Mouse (Mus musculus) thymus, postnatal 14 days (tissue): ENCODE results near the gene Kdm4a.
A peak's percentile ranks its signal among the peaks of the same experiment; 100 is the strongest.

Experiments used
- DNase-seq: peaks from one replicate; pipeline ENCODE4 v3.0.0; 2021

Gene Kdm4a

GRCm38 (mm10) chr4:118109649-118110048, 70.2 kb downstream of the Kdm4a start:
- no peak for DNase-seq

GRCm38 (mm10) chr4:118108779-118109178, 71.1 kb downstream of the Kdm4a start:
- DNase-seq: no peak

DNA sequence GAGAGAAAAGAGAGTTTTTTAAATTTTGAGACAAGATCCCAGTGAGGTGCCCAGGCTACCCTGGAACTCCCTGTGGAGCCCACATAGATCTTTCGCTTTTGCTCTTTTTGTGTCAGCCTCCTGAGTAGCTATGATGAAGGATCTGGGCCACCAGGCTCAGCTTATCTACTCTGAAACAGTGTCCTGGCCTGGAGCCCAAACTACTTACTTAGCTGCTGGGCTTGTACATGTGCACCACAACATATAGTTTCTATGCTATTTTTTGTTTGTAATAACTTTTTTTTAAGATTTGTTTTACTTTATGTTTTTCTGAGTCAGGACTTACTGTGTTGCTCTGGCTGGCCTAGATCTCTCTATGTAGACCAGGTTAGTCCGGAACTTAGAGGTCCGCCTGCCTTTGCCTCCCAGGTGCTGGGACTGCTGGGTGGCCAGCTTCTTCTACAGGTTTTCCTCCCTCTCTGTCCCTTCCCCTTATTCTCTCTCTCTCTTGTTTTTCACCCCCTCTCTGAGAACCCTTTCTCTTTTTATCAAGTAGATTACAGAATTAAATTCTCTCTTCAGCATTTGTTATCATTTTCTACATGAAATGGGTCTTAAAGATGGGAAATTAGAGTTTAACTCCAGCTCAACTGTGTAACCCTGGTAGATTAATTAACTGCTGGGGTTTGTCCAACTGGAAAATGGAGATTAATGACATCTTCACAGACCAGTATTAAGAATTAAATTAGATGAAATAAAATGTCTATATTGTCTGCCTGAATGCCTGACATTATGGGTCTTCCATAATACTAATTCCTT, 74.4 kb downstream of the Kdm4a start:
- no peak for DNase-seq

GRCm38 (mm10) chr4:118103280-118103830, 76.5 kb downstream of the Kdm4a start:
- no peak for DNase-seq

- no peak for DNase-seq
These were observed 78.3 kb downstream of the Kdm4a start for GRCm38 (mm10) chr4:118101497-118101896.

DNA sequence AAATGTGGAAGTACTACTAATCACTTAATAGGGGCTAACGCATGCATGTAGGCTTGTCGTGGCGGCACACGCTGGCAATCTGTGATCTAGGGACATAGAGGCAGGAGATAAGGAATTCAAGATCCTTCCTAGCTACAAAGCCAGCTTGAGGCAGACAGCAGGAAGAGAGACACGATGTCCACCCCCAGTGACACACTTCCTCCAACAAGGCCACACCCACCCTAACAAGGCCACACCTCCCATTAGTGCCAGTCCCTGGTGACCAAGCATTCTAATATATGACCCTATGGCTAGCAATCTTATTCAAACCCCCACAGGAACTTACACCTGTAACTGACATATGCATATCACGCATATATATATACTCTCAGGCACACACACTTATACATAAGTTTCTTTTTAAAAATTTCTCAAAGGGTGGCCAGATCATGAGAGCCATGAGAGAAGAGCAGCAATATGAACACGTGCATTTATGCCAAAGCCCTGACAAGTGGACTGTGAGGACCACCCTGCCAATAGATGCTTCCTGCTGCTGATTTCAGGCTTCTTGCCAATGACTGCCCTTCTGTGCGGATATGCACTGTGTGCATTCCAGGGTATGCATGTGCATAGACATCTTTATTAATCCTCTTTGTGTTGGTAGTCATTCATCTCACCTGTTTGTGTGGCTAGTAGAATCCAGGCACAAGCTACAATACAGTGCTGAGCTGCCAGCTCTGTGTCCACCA, 80.0 kb downstream of the Kdm4a start:
- no peak for DNase-seq

DNA sequence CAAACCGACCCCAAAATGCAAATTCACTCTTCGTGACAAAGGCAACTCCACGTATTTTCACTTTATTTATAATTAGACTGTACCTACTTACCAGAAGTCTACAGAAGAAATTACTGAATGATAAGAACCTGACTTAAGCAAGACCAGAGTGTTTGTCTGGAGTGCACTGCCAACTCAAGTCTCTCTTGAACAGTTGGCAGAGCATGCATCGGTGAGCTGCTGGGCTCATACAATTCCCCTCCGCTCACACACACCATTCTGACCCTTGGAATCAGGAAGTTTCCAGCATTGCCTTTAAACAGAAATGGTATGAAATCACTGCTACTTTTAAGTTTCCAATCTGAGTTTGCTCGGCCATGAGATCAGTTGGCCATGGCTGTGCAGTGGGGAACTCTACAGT, 81.3 kb downstream of the Kdm4a start:
- no peak for DNase-seq

- no peak for DNase-seq
These were observed 83.8 kb downstream of the Kdm4a start for GRCm38 (mm10) chr4:118096069-118096468.

GRCm38 (mm10) chr4:118092784-118093457, 86.9 kb downstream of the Kdm4a start:
- DNase-seq: no peak

GRCm38 (mm10) chr4:118090449-118090848, 89.4 kb downstream of the Kdm4a start:
- DNase-seq: no peak

GRCm38 (mm10) chr4:118089939-118090338, 89.9 kb downstream of the Kdm4a start:
- peak; percentile 40 for DNase-seq

GRCm38 (mm10) chr4:118088771-118089170, 91.1 kb downstream of the Kdm4a start:
- no peak for DNase-seq
